Mouse (Mus musculus): ENCODE results near the gene Aspscr1. TPM values are rescaled to one million over a fixed set of nuclear protein-coding genes. Genes with fewer than 3 reads are reported as not detected.
"Not testable (repeated sequence)": the region's sequence is repeated elsewhere in the genome, so short reads cannot be mapped to it uniquely, and the experiment has no call there.

Gene Aspscr1
- polyA plus RNA-seq, 1 experiment from 2014 or later, result 139 TPM

DNA sequence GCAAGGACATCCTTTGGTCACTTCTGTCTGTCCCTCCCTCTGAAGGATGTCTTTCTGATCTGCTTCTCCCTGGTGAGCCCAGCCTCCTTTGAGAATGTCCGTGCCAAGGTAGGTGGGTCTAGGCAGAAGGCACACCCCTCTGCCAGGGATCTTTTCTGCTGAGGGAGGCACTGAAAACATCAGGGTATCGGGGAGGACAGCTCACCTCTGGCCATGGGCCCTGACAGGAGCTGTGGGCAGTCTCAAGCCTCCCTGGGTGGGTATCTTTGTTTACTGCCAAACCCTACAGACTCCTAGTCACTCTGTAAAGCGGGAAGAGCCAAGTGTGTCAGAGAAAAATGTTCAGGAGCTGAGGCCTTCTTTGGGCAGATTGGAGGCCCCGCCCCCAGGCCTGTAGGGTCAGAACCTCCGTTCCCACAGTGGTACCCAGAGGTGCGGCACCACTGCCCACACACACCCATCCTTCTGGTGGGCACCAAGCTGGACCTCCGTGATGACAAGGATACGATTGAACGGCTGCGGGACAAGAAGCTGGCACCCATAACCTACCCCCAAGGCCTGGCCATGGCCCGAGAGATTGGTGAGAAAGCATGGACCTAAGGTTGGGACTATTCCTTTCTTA, 50.1 kb downstream of the Aspscr1 start:
- no peak for ATAC-seq (ENCODE audit: low FRiP score, low read depth)
- Histone ChIP-seq H3K36me3 (peaks cover 28% of the 10 kb centered on the region), H3K27me3 (replicated peaks) (peaks cover 17% of the 10 kb centered on the region; the same call in 1 of the 2 replicates), H3K4me2 (replicated peaks) (peak overlapping the region; percentile 99), H3K4me3 (no peak overlapping the region), H3K4me1 (peaks cover 26% of the 10 kb centered on the region), H3K27ac (no peak overlapping the region), H3K9me3 (no peaks in the 10 kb centered on the region), H3K9ac (0 out of 2 replicates have a peak overlapping the region, but pooled peaks have one; percentile 4)
- 86% methylated on average over 11 of the region's 11 CpGs for WGBS

DNA sequence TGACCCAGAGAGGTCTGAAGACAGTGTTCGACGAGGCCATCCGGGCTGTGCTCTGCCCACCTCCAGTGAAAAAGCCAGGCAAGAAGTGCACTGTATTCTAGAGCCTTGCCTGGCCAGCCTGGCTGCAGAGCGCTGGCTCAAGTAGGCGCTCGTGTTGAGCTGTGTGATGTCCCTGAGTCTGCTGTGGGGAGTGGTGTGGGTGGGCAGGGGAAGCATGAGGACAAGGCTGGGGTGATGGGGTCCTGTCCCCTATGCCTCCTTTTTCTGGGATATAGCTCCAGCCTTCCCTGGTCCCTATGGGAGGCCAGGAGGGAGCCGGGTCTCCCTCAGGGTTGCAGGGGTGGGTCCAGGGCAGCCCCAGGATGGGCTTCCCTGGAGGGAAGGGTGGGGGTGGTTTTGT, 50.7 kb downstream of the Aspscr1 start:
- WGBS, result 84% methylated on average over 7 of the region's 7 CpGs

GRCm38 (mm10) chr11:120726243-120727168, 53.7 kb downstream of the Aspscr1 start:
- WGBS, result 16% methylated on average over 36 of the region's 36 CpGs
- no peak overlapping the region for H3K27ac ChIP-seq

More for the DNA sequence above, 50.7 kb downstream of the Aspscr1 start:
- Histone ChIP-seq H3K27ac (no peak overlapping the region), H3K4me2 (replicated peaks) (no peak overlapping the region), H3K4me3 (no peak overlapping the region), H3K4me1 (peaks cover 26% of the 10 kb centered on the region), H3K36me3 (peaks cover 22% of the 10 kb centered on the region), H3K9ac (0 out of 2 replicates have a peak overlapping the region, but pooled peaks have one; percentile 4), H3K27me3 (replicated peaks) (peaks cover 18% of the 10 kb centered on the region; the same call in 1 of the 2 replicates), H3K9me3 (no peaks in the 10 kb centered on the region)
- ATAC-seq (ENCODE audit: low FRiP score, low read depth), result no peak

GRCm38 (mm10) chr11:120727169-120727527, 54.4 kb downstream of the Aspscr1 start, which contains the start of gene Dcxr:
Dcxr (minus strand) TSS chr11:120727281.
- H3K27ac ChIP-seq, result no peak within 1 kb of the TSS
- peak within 1 kb of the TSS; percentile 92 for H3K4me2 ChIP-seq (replicated peaks)
- H3K9me3 ChIP-seq, result no peaks in the 10 kb centered on the region
- peaks cover 5% of the 10 kb centered on the region; the same call in 1 of the 2 replicates for H3K36me3 ChIP-seq
- H3K9ac ChIP-seq, result peak within 1 kb of the TSS; percentile 63
- H3K27me3 ChIP-seq (replicated peaks), result peaks cover 17% of the 10 kb centered on the region; the same call in 1 of the 2 replicates
- WGBS, result under 1% methylated on average over 14 of the region's 14 CpGs
- peaks cover 18% of the 10 kb centered on the region for H3K4me1 ChIP-seq
- ATAC-seq (ENCODE audit: low FRiP score, low read depth), result peak; percentile 77
- peak within 1 kb of the TSS; percentile 53 for H3K4me3 ChIP-seq

More at GRCm38 (mm10) chr11:120726243-120727168, 53.7 kb downstream of the Aspscr1 start:
- peak overlapping the region; percentile 92 for H3K4me2 ChIP-seq (replicated peaks)
- H3K36me3 ChIP-seq, result peaks cover 5% of the 10 kb centered on the region; the same call in 1 of the 2 replicates
- peak overlapping the region; percentile 53 for H3K4me3 ChIP-seq
- H3K9ac ChIP-seq, result peak overlapping the region; percentile 63
- H3K4me1 ChIP-seq, result peaks cover 23% of the 10 kb centered on the region
- H3K9me3 ChIP-seq, result no peaks in the 10 kb centered on the region
- peak; percentile 43 for ATAC-seq (ENCODE audit: low FRiP score, low read depth)
- H3K27me3 ChIP-seq (replicated peaks), result peaks cover 22% of the 10 kb centered on the region; the same call in 1 of the 2 replicates

- Histone ChIP-seq H3K36me3 (peaks cover 5% of the 10 kb centered on the region; the same call in 1 of the 2 replicates), H3K4me2 (replicated peaks) (peak overlapping the region; percentile 92), H3K4me1 (peaks cover 16% of the 10 kb centered on the region), H3K9me3 (no peaks in the 10 kb centered on the region), H3K27me3 (replicated peaks) (peaks cover 12% of the 10 kb centered on the region; the same call in 1 of the 2 replicates), H3K27ac (no peak overlapping the region), H3K9ac (no peak overlapping the region), H3K4me3 (no peak overlapping the region)
- 63% methylated on average over 12 of the region's 12 CpGs for WGBS
- ATAC-seq (ENCODE audit: low FRiP score, low read depth), result no peak
Measured at GRCm38 (mm10) chr11:120727564-120727963, 54.8 kb downstream of the Aspscr1 start.

GRCm38 (mm10) chr11:120728530-120729240, 55.9 kb downstream of the Aspscr1 start:
- H3K4me3 ChIP-seq, result 0 out of 2 replicates have a peak overlapping the region, but pooled peaks have one; percentile 7
- ATAC-seq (ENCODE audit: low FRiP score, low read depth), result no peak
- peaks cover 16% of the 10 kb centered on the region for H3K4me1 ChIP-seq
- H3K9me3 ChIP-seq, result no peaks in the 10 kb centered on the region
- peaks cover 8% of the 10 kb centered on the region; the same call in 1 of the 2 replicates for H3K27me3 ChIP-seq (replicated peaks)
- H3K36me3 ChIP-seq, result no peaks in the 10 kb centered on the region
- H3K27ac ChIP-seq, result no peak overlapping the region
- H3K4me2 ChIP-seq (replicated peaks), result peak overlapping the region; percentile 47
- no peak overlapping the region for H3K9ac ChIP-seq
- WGBS, result 62% methylated on average over 11 of the region's 11 CpGs

GRCm38 (mm10) chr11:120729432-120730050, 56.8 kb downstream of the Aspscr1 start:
- not testable (repeated sequence) for H3K36me3 ChIP-seq; ATAC-seq (ENCODE audit: low FRiP score, low read depth); H3K27ac ChIP-seq; H3K27me3 ChIP-seq (replicated peaks); H3K9me3 ChIP-seq; H3K9ac ChIP-seq
- H3K4me1 ChIP-seq, result peaks cover 16% of the 10 kb centered on the region
- 1% methylated on average over 17 of the region's 21 CpGs for WGBS
- H3K4me3 ChIP-seq, result 0 out of 2 replicates have a peak overlapping the region, but pooled peaks have one; percentile 7
- peak overlapping the region; percentile 47 for H3K4me2 ChIP-seq (replicated peaks)

DNA sequence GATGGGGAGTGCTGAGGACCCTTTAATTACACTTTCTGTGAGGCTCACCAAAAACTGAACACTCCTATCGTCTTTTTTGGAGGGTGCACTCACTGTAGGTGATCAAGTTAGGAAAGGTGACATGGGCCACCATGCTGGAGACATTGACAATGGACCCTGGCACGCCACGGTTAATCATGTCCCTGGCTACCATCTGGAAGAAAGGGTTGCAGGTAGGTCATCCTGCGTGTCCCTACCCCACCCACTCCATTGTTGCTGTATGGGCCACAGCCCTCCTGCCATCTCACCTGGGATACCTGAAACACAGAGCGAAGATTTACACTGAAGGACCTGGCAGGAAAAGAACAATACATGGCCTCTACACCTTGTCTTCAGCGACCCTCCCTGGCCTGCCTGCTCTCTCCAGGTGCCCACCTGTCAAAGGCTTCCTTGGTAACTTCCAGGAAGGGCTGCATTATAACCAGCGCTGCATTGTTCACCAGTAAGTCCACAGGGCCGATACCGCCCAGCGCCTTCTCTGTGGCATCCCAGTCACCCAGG, 57.6 kb downstream of the Aspscr1 start:
- 90% methylated on average over 10 of the region's 10 CpGs for WGBS
- H3K4me1 ChIP-seq, result peaks cover 16% of the 10 kb centered on the region
- peaks cover 8% of the 10 kb centered on the region; the same call in 1 of the 2 replicates for H3K27me3 ChIP-seq (replicated peaks)
- H3K9ac ChIP-seq, result no peak overlapping the region
- H3K27ac ChIP-seq, result no peak overlapping the region
- no peak for ATAC-seq (ENCODE audit: low FRiP score, low read depth)
- H3K4me3 ChIP-seq, result no peak overlapping the region
- H3K9me3 ChIP-seq, result no peaks in the 10 kb centered on the region
- H3K4me2 ChIP-seq (replicated peaks), result no peak overlapping the region
- H3K36me3 ChIP-seq, result no peaks in the 10 kb centered on the region

DNA sequence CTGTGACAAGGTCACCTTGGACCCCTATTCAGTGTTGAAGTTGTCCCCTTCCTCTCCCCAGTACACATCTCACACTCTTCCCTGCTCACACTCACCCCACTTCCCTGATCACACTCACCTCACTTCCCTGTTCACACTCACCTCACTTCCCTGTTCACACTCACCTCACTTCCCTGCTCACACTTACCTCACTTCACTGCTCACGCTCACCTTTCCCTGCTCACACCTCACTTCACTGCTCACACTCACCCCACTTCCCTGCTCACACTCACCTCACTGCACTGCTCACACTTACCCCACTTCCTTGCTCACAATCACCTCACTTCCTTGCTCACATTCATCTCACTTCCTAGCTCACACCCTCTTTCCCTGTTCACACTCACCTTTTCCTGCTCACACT, 58.6 kb downstream of the Aspscr1 start:
- Histone ChIP-seq H3K36me3 (no peaks in the 10 kb centered on the region), H3K4me3 (no peak overlapping the region), H3K27me3 (replicated peaks) (0 out of 2 replicates have a peak, but pooled peaks cover 5% of the 10 kb centered on the region), H3K4me2 (replicated peaks) (no peak overlapping the region), H3K27ac (no peak overlapping the region), H3K9ac (no peak overlapping the region), H3K9me3 (no peaks in the 10 kb centered on the region), H3K4me1 (peaks cover 13% of the 10 kb centered on the region)
- WGBS, result 85% methylated on average over 1 of the region's 1 CpGs
- ATAC-seq (ENCODE audit: low FRiP score, low read depth), result no peak

DNA sequence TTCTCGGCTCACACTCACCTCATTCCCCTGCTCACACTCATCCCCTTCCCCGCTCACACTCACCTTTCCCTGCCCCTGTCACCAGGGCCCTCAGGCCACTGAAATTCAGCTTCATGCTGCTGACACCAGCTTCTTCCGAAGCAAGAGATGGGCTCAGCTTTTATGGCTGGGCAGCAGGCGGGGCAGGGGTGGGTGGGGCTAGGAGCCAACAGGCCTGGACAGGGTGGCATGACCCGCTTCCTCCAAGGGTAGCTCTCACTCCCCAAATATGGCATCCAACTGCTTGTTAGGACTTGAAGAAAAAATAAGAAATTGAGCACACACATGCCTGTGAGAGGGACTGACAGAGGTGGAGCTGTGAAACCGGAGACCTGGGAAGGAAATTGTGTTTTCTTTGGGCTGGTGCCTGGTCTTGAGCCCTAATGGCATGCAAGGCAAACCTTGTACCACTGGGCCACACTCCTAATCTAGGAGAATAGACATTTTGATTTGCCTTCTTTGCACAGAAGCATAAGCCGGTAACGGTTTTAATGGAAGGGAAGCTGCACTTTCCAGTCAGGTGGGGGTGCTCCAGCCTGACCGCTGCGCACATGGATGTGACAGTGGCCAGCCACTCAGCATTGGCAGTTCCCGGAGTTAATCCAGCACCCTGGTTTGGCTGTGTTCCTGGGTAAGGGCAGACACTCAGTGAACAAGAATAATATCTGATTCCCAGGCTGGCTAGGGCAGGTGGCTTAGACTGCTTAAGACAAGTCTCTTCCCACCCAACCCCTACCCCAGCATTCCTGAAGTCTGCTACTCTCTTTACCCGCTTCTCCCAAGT, 59.3 kb downstream of the Aspscr1 start, which contains the start of gene Cbr2:
Gene Cbr2 (minus strand): TSS at position 257 of the 823 bp plus-strand sequence.
- no peak within 1 kb of the TSS for H3K27ac ChIP-seq
- H3K27me3 ChIP-seq (replicated peaks), result 0 out of 2 replicates have a peak, but pooled peaks cover 5% of the 10 kb centered on the region
- H3K4me3 ChIP-seq, result no peak within 1 kb of the TSS
- no peaks in the 10 kb centered on the region for H3K36me3 ChIP-seq
- H3K4me2 ChIP-seq (replicated peaks), result no peak within 1 kb of the TSS
- ATAC-seq (ENCODE audit: low FRiP score, low read depth), result no peak
- peaks cover 6% of the 10 kb centered on the region for H3K4me1 ChIP-seq
- WGBS, result 76% methylated on average over 12 of the region's 12 CpGs
- no peak within 1 kb of the TSS for H3K9ac ChIP-seq
- no peaks in the 10 kb centered on the region for H3K9me3 ChIP-seq

Data from neural tube, embryonic 12.5 days (tissue).